Mouse (Mus musculus) thymus, adult 2 months (tissue): Measurements from ENCODE around the gene Lgals4.

ENCODE experiments used
- CTCF ChIP-seq: fragments of 200-500 bp; IDR thresholded peaks from 2 replicates; pipeline ENCODE4 v1.5.1; 2012; ENCODE audit warnings: mild to moderate bottlenecking, control low read depth, low read length, moderate library complexity, borderline replicate concordance; ENCODE audit not compliant: control insufficient read depth, poor library complexity, insufficient read depth; ENCODE audit errors: extremely low read depth
- POLR2A ChIP-seq: fragments of 200-500 bp; IDR thresholded peaks from 2 replicates; pipeline ENCODE4 v1.6.1; 2012; ENCODE audit warnings: mild to moderate bottlenecking, low read length, control low read depth, moderate library complexity; ENCODE audit not compliant: control insufficient read depth, poor library complexity, insufficient read depth; ENCODE audit errors: extremely low read depth

GRCm38 (mm10) chr7:28838331-28838730 is 4.7 kb downstream of the Lgals4 start:
- TF ChIP-seq CTCF (no peak), POLR2A (no peak)
